Mouse (Mus musculus): ENCODE measurements around the gene Samd14. TPM values are rescaled to one million over a fixed set of nuclear protein-coding genes. Genes with fewer than 3 reads are reported as not detected.

The Samd14 gene
- polyA plus RNA-seq, 1 experiment from 2014 or later: 15.9 TPM

GRCm38 (mm10) chr11:95001584-95002347 lies 7.9 kb upstream of the Samd14 start:
- Histone ChIP-seq H3K4me3 (replicated peaks; ENCODE audit: low read length) (no peak overlapping the region), H3K27me3 (ENCODE audit: control insufficient read depth, insufficient read depth, low read length) (no peaks in the 10 kb centered on the region), H3K9ac (ENCODE audit: low read length) (no peak overlapping the region), H3K4me1 (ENCODE audit: control insufficient read depth, insufficient read depth, low read length) (peaks cover 13% of the 10 kb centered on the region), H3K9me3 (replicated peaks; ENCODE audit: control insufficient read depth, low read length) (no peaks in the 10 kb centered on the region), H3K4me2 (ENCODE audit: low read depth, low read length) (no peak overlapping the region), H3K36me3 (ENCODE audit: control insufficient read depth, insufficient read depth, low read length) (peaks cover 29% of the 10 kb centered on the region), H3K27ac (ENCODE audit: low read length) (no peak overlapping the region)
- 89% methylated on average over 21 of the region's 21 CpGs for WGBS
- no peak for ATAC-seq (ENCODE audit: insufficient read depth, low FRiP score)

- Histone ChIP-seq H3K4me2 (ENCODE audit: low read depth, low read length) (no peak overlapping the region), H3K36me3 (ENCODE audit: control insufficient read depth, insufficient read depth, low read length) (peaks cover 24% of the 10 kb centered on the region), H3K4me1 (ENCODE audit: control insufficient read depth, insufficient read depth, low read length) (peaks cover 22% of the 10 kb centered on the region), H3K4me3 (replicated peaks; ENCODE audit: low read length) (no peak overlapping the region), H3K9me3 (replicated peaks; ENCODE audit: control insufficient read depth, low read length) (no peaks in the 10 kb centered on the region), H3K9ac (ENCODE audit: low read length) (no peak overlapping the region), H3K27me3 (ENCODE audit: control insufficient read depth, insufficient read depth, low read length) (no peaks in the 10 kb centered on the region), H3K27ac (ENCODE audit: low read length) (no peak overlapping the region)
- ATAC-seq (ENCODE audit: insufficient read depth, low FRiP score): no peak
- 91% methylated on average over 8 of the region's 8 CpGs for WGBS
Observed at GRCm38 (mm10) chr11:95002705-95003104, 7.0 kb upstream of the Samd14 start.

GRCm38 (mm10) chr11:95004136-95004936 lies 5.3 kb upstream of the Samd14 start:
- Histone ChIP-seq H3K4me3 (replicated peaks; ENCODE audit: low read length) (no peak overlapping the region), H3K4me1 (ENCODE audit: control insufficient read depth, insufficient read depth, low read length) (peaks cover 32% of the 10 kb centered on the region), H3K9me3 (replicated peaks; ENCODE audit: control insufficient read depth, low read length) (no peaks in the 10 kb centered on the region), H3K9ac (ENCODE audit: low read length) (no peak overlapping the region), H3K27me3 (ENCODE audit: control insufficient read depth, insufficient read depth, low read length) (no peaks in the 10 kb centered on the region), H3K27ac (ENCODE audit: low read length) (no peak overlapping the region), H3K36me3 (ENCODE audit: control insufficient read depth, insufficient read depth, low read length) (peaks cover 24% of the 10 kb centered on the region), H3K4me2 (ENCODE audit: low read depth, low read length) (no peak overlapping the region)
- ATAC-seq (ENCODE audit: insufficient read depth, low FRiP score): no peak
- 77% methylated on average over 12 of the region's 12 CpGs for WGBS

- no peak for ATAC-seq (ENCODE audit: insufficient read depth, low FRiP score)
- no peaks in the 10 kb centered on the region for H3K9me3 ChIP-seq (replicated peaks; ENCODE audit: control insufficient read depth, low read length)
- H3K36me3 ChIP-seq (ENCODE audit: control insufficient read depth, insufficient read depth, low read length): peaks cover 24% of the 10 kb centered on the region
- no peak overlapping the region for H3K27ac ChIP-seq (ENCODE audit: low read length)
- 64% methylated on average over 6 of the region's 6 CpGs for WGBS
- no peak overlapping the region for H3K9ac ChIP-seq (ENCODE audit: low read length)
- H3K27me3 ChIP-seq (ENCODE audit: control insufficient read depth, insufficient read depth, low read length): no peaks in the 10 kb centered on the region
- no peak overlapping the region for H3K4me3 ChIP-seq (replicated peaks; ENCODE audit: low read length)
- peaks cover 35% of the 10 kb centered on the region for H3K4me1 ChIP-seq (ENCODE audit: control insufficient read depth, insufficient read depth, low read length)
- no peak overlapping the region for H3K4me2 ChIP-seq (ENCODE audit: low read depth, low read length)
Observed at GRCm38 (mm10) chr11:95004937-95005198, 4.8 kb upstream of the Samd14 start.

GRCm38 (mm10) chr11:95006038-95006437 lies 3.6 kb upstream of the Samd14 start:
- no peak; the same call in 1 of the 2 replicates for ATAC-seq (ENCODE audit: insufficient read depth, low FRiP score)
- H3K27ac ChIP-seq (ENCODE audit: low read length): peak overlapping the region; percentile 88
- H3K4me3 ChIP-seq (replicated peaks; ENCODE audit: low read length): peak overlapping the region; percentile 49; the same call in 1 of the 2 replicates
- H3K4me1 ChIP-seq (ENCODE audit: control insufficient read depth, insufficient read depth, low read length): peaks cover 29% of the 10 kb centered on the region
- H3K36me3 ChIP-seq (ENCODE audit: control insufficient read depth, insufficient read depth, low read length): peaks cover 21% of the 10 kb centered on the region
- 35% methylated on average over 4 of the region's 4 CpGs for WGBS
- peak overlapping the region; percentile 70; the same call in 1 of the 2 replicates for H3K9ac ChIP-seq (ENCODE audit: low read length)
- no peaks in the 10 kb centered on the region for H3K9me3 ChIP-seq (replicated peaks; ENCODE audit: control insufficient read depth, low read length)
- no peaks in the 10 kb centered on the region for H3K27me3 ChIP-seq (ENCODE audit: control insufficient read depth, insufficient read depth, low read length)
- H3K4me2 ChIP-seq (ENCODE audit: low read depth, low read length): peak overlapping the region; percentile 62

GRCm38 (mm10) chr11:95006525-95007219 lies 3.0 kb upstream of the Samd14 start:
- 1% methylated on average over 27 of the region's 27 CpGs for WGBS
- Histone ChIP-seq H3K36me3 (ENCODE audit: control insufficient read depth, insufficient read depth, low read length) (peaks cover 19% of the 10 kb centered on the region), H3K27ac (ENCODE audit: low read length) (peak overlapping the region; percentile 88), H3K4me2 (ENCODE audit: low read depth, low read length) (peak overlapping the region; percentile 62), H3K9me3 (replicated peaks; ENCODE audit: control insufficient read depth, low read length) (no peaks in the 10 kb centered on the region), H3K9ac (ENCODE audit: low read length) (peak overlapping the region; percentile 70), H3K4me3 (replicated peaks; ENCODE audit: low read length) (peak overlapping the region; percentile 49), H3K27me3 (ENCODE audit: control insufficient read depth, insufficient read depth, low read length) (no peaks in the 10 kb centered on the region), H3K4me1 (ENCODE audit: control insufficient read depth, insufficient read depth, low read length) (peaks cover 33% of the 10 kb centered on the region)
- ATAC-seq (ENCODE audit: insufficient read depth, low FRiP score): peak; percentile 56; the same call in 1 of the 2 replicates

- no peak for ATAC-seq (ENCODE audit: insufficient read depth, low FRiP score)
- WGBS: 38% methylated on average over 3 of the region's 3 CpGs
- Histone ChIP-seq H3K4me2 (ENCODE audit: low read depth, low read length) (peak overlapping the region; percentile 62), H3K27ac (ENCODE audit: low read length) (peak overlapping the region; percentile 88), H3K9ac (ENCODE audit: low read length) (peak overlapping the region; percentile 70; the same call in 1 of the 2 replicates), H3K27me3 (ENCODE audit: control insufficient read depth, insufficient read depth, low read length) (no peaks in the 10 kb centered on the region), H3K9me3 (replicated peaks; ENCODE audit: control insufficient read depth, low read length) (no peaks in the 10 kb centered on the region), H3K4me1 (ENCODE audit: control insufficient read depth, insufficient read depth, low read length) (peaks cover 41% of the 10 kb centered on the region), H3K36me3 (ENCODE audit: control insufficient read depth, insufficient read depth, low read length) (peaks cover 17% of the 10 kb centered on the region), H3K4me3 (replicated peaks; ENCODE audit: low read length) (peak overlapping the region; percentile 49; the same call in 1 of the 2 replicates)
Observed at GRCm38 (mm10) chr11:95007418-95007817, 2.3 kb upstream of the Samd14 start.

- Histone ChIP-seq H3K9ac (ENCODE audit: low read length) (peak overlapping the region; percentile 90), H3K4me1 (ENCODE audit: control insufficient read depth, insufficient read depth, low read length) (peaks cover 49% of the 10 kb centered on the region), H3K27ac (ENCODE audit: low read length) (peak overlapping the region; percentile 92), H3K4me3 (replicated peaks; ENCODE audit: low read length) (peak overlapping the region; percentile 81), H3K9me3 (replicated peaks; ENCODE audit: control insufficient read depth, low read length) (no peaks in the 10 kb centered on the region), H3K4me2 (ENCODE audit: low read depth, low read length) (peak overlapping the region; percentile 79), H3K27me3 (ENCODE audit: control insufficient read depth, insufficient read depth, low read length) (no peaks in the 10 kb centered on the region), H3K36me3 (ENCODE audit: control insufficient read depth, insufficient read depth, low read length) (peaks cover 10% of the 10 kb centered on the region; the same call in 1 of the 2 replicates)
- peak; percentile 0; the same call in 1 of the 2 replicates for ATAC-seq (ENCODE audit: insufficient read depth, low FRiP score)
- 26% methylated on average over 15 of the region's 15 CpGs for WGBS
Observed at GRCm38 (mm10) chr11:95008661-95009628, 734 bp upstream of the Samd14 start.

Measured in stomach, embryonic 16.5 days (tissue).